Mouse (Mus musculus): ENCODE measurements around the gene Nrbf2.

The Nrbf2 gene

GRCm38 (mm10) chr10:67216872-67217271, 68.2 kb downstream of the Nrbf2 start:
- peak; percentile 28 for DNase-seq (ENCODE audit: low read depth, low spot score)

All from A20 (cell line).